Mouse (Mus musculus) cortical plate, adult 2 months (tissue): ENCODE measurements around the gene Tmem102.

Experiments used
- CTCF ChIP-seq: fragments of 200-500 bp; IDR thresholded peaks from 2 replicates; pipeline ENCODE4 v1.5.1; 2011; ENCODE audit warnings: mild to moderate bottlenecking, control low read depth, low read length; ENCODE audit not compliant: insufficient read depth; ENCODE audit errors: extremely low read depth
- POLR2A ChIP-seq: fragments of 200-500 bp; IDR thresholded peaks from 2 replicates; pipeline ENCODE4 v1.6.1; 2011; ENCODE audit warnings: mild to moderate bottlenecking, low read length, control low read depth; ENCODE audit not compliant: insufficient read depth; ENCODE audit errors: extremely low read depth

- TF ChIP-seq POLR2A, result no peak
- no peak for TF ChIP-seq CTCF
Observed at GRCm38 (mm10) chr11:69849128-69849527, 43.7 kb upstream of the Tmem102 start.
